Mouse (Mus musculus) urinary bladder, postnatal 25 days (tissue): ENCODE data around the gene Tbx5.
"Not testable (repeated sequence)": the region's sequence is repeated elsewhere in the genome, so short reads cannot be mapped to it uniquely, and the experiment has no call there.

Source experiments
- DNase-seq: peaks from one replicate; pipeline ENCODE4 v3.0.0; 2022; ENCODE audit warnings: low spot score

Tbx5 gene

GRCm38 (mm10) chr5:119842701-119843393, 10.4 kb downstream of the Tbx5 start:
- no peak for DNase-seq

- no peak for DNase-seq
Observed at GRCm38 (mm10) chr5:119843394-119843777, 10.9 kb downstream of the Tbx5 start.

GRCm38 (mm10) chr5:119844366-119844765, 11.9 kb downstream of the Tbx5 start:
- no peak for DNase-seq

GRCm38 (mm10) chr5:119844994-119845393, 12.5 kb downstream of the Tbx5 start:
- no peak for DNase-seq

- no peak for DNase-seq
Observed at GRCm38 (mm10) chr5:119857052-119857451, 24.6 kb downstream of the Tbx5 start.

GRCm38 (mm10) chr5:119861301-119861700, 28.8 kb downstream of the Tbx5 start:
- DNase-seq = no peak

- no peak for DNase-seq
Observed at GRCm38 (mm10) chr5:119862431-119862830, 30.0 kb downstream of the Tbx5 start.

- no peak for DNase-seq
Observed at GRCm38 (mm10) chr5:119866277-119867235, 34.1 kb downstream of the Tbx5 start.

GRCm38 (mm10) chr5:119867986-119868385, 35.5 kb downstream of the Tbx5 start:
- DNase-seq = no peak

GRCm38 (mm10) chr5:119875421-119875820, 43.0 kb downstream of the Tbx5 start:
- DNase-seq = no peak

GRCm38 (mm10) chr5:119877185-119877584, 44.7 kb downstream of the Tbx5 start:
- DNase-seq = no peak

- no peak for DNase-seq
Observed at GRCm38 (mm10) chr5:119885595-119885994, 53.1 kb downstream of the Tbx5 start.

GRCm38 (mm10) chr5:119887381-119887780, 54.9 kb downstream of the Tbx5 start:
- DNase-seq = no peak

GRCm38 (mm10) chr5:119891960-119892359, 59.5 kb downstream of the Tbx5 start:
- DNase-seq = no peak

GRCm38 (mm10) chr5:119893060-119893459, 60.6 kb downstream of the Tbx5 start:
- no peak for DNase-seq

GRCm38 (mm10) chr5:119896605-119897004, 64.1 kb downstream of the Tbx5 start:
- DNase-seq = no peak

- no peak for DNase-seq
Observed at GRCm38 (mm10) chr5:119916551-119917171, 84.2 kb downstream of the Tbx5 start.

- DNase-seq = not testable (repeated sequence)
Observed at GRCm38 (mm10) chr5:119918381-119918780, 85.9 kb downstream of the Tbx5 start.

GRCm38 (mm10) chr5:119920941-119921340, 88.5 kb downstream of the Tbx5 start:
- DNase-seq = no peak

- DNase-seq = no peak
Observed at GRCm38 (mm10) chr5:119922229-119922628, 89.8 kb downstream of the Tbx5 start.
